Mouse (Mus musculus): Measurements from ENCODE around the gene Olfr1416.

Gene Olfr1416

GRCm38 (mm10) chr1:92432098-92432497 is 52.8 kb downstream of the Olfr1416 start:
- DNase-seq (ENCODE audit: low spot score): no peak

- DNase-seq (ENCODE audit: low spot score): no peak
Observed at GRCm38 (mm10) chr1:92431420-92431819, 53.5 kb downstream of the Olfr1416 start.

GRCm38 (mm10) chr1:92430991-92431390 is 53.9 kb downstream of the Olfr1416 start:
- no peak for DNase-seq (ENCODE audit: low spot score)
